Mouse (Mus musculus): Measurements from ENCODE around the gene Gm3625. TPM values are rescaled to one million over a fixed set of nuclear protein-coding genes. Genes with fewer than 3 reads are reported as not detected.

The Gm3625 gene
- total and polyA plus RNA-seq, 2 experiments from 2014 or later = not detected

DNA sequence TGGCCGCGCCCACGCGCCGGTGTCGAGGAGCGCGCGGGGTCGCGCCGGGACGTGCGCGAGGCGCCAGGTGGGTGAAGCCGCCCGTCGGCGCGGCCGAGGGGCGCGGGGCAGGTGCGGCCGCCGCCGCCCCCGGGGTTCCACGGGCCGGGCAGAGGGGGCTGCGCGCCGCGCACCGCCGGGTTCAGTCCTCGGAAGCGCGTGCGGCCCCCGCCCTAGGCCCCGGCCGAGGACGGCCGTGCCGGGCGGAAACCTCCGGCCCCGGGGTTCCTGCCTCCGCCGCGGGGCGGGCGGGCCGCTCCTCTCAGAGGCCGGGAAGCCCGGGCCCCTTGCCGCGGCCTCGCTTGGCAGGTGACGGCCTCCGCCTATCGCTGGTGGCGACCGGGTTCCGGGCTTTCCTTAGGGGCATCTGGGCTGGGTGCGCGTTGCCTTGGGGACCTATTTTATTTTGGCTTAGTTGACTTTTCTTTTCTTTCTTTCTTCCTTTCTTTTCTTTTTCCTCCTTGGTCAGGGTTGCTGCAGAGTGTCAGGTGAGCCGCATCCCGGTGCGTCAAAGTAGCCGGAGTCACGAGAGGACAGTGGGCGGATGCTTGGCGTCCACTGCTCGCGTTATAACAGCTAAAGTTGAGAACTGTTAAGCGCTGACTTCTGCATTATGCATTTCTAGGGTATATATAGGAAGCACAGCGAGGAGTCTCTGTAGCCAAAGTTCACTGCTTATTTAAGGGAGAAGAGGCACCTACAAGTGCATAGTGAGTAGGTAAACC is 621 bp upstream of the Gm3625 start:
- peak overlapping the region; percentile 72 for H3K27ac ChIP-seq (ENCODE audit: low read depth, low read length)
- under 1% methylated on average over 40 of the region's 80 CpGs for WGBS
- no peaks in the 10 kb centered on the region for H3K27me3 ChIP-seq (ENCODE audit: insufficient read depth, low read length)
- no peaks in the 10 kb centered on the region for H3K9me3 ChIP-seq (ENCODE audit: low read length)
- ATAC-seq (ENCODE audit: low FRiP score) (peak; percentile 80), DNase-seq (ENCODE audit: low spot score) (peak; percentile 10)
- H3K4me3 ChIP-seq (ENCODE audit: low read depth, low read length) = peak overlapping the region; percentile 78
- H3K9ac ChIP-seq (replicated peaks; ENCODE audit: low read length, poor library complexity, severe bottlenecking) = peak overlapping the region; percentile 89
- H3K4me2 ChIP-seq (ENCODE audit: low read depth, low read length, poor library complexity, severe bottlenecking) = peak overlapping the region; percentile 60
- TF ChIP-seq CTCF (IDR thresholded peaks at IDR 0.05) = no peak
- H3K36me3 ChIP-seq (ENCODE audit: insufficient read depth, low read length) = no peaks in the 10 kb centered on the region
- H3K4me1 ChIP-seq (ENCODE audit: insufficient read depth, low read length) = peaks cover 5% of the 10 kb centered on the region; the same call in 1 of the 2 replicates

DNA sequence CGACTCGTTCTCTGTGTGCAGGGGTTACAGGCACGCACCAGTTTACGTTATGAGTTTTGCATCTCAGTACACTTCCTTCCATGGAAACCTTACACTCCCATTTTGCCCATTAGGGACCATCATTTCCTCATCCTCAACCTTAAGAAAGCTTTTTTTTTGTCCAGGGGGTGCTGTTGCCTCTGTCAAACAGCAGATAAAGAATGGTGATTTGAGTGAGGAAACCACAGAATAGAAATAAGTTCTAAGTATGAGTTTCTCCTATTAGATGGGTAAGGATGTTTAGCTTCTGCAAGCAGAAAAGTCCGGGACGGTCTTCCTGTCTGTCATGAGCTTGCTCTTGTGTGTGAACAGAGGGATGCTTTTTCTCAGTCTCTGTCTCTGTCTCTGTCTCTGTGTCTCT is 702 bp downstream of the Gm3625 start:
- H3K4me1 ChIP-seq (ENCODE audit: insufficient read depth, low read length) = peaks cover 5% of the 10 kb centered on the region; the same call in 1 of the 2 replicates
- ATAC-seq (ENCODE audit: low FRiP score) (no peak), DNase-seq (ENCODE audit: low spot score) (no peak)
- WGBS = 70% methylated on average over 6 of the region's 6 CpGs
- no peak overlapping the region for H3K27ac ChIP-seq (ENCODE audit: low read depth, low read length)
- H3K4me3 ChIP-seq (ENCODE audit: low read depth, low read length) = peak overlapping the region; percentile 78; the same call in 1 of the 2 replicates
- peak overlapping the region; percentile 60 for H3K4me2 ChIP-seq (ENCODE audit: low read depth, low read length, poor library complexity, severe bottlenecking)
- no peaks in the 10 kb centered on the region for H3K9me3 ChIP-seq (ENCODE audit: low read length)
- no peaks in the 10 kb centered on the region for H3K36me3 ChIP-seq (ENCODE audit: insufficient read depth, low read length)
- H3K9ac ChIP-seq (replicated peaks; ENCODE audit: low read length, poor library complexity, severe bottlenecking) = peak overlapping the region; percentile 89; the same call in 1 of the 2 replicates
- no peaks in the 10 kb centered on the region for H3K27me3 ChIP-seq (ENCODE audit: insufficient read depth, low read length)
- TF ChIP-seq CTCF (IDR thresholded peaks at IDR 0.05) = peak; percentile 42

DNA sequence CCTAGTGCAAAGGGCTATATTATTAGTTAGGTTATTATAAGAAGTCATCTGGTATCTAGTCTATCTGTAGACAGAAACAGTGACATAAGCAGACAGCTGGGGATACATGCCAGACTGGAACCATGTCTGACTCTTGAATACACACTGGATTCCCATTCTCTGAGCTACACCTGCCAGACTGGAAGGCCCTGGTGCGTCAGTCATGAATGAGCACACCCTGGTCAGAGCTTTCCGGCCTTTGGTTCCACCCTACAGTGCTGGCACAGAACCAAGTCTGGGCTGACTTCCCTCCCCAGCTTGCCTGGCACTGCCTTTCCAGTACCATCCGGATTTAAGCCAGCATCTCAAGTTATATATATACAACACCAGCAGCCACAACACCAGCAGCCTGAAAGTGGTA is 4.1 kb downstream of the Gm3625 start:
- ATAC-seq (ENCODE audit: low FRiP score) (no peak), DNase-seq (ENCODE audit: low spot score) (peak; percentile 51)
- H3K4me1 ChIP-seq (ENCODE audit: insufficient read depth, low read length) = no peaks in the 10 kb centered on the region
- H3K36me3 ChIP-seq (ENCODE audit: insufficient read depth, low read length) = no peaks in the 10 kb centered on the region
- H3K9ac ChIP-seq (replicated peaks; ENCODE audit: low read length, poor library complexity, severe bottlenecking) = no peak overlapping the region
- no peak overlapping the region for H3K4me2 ChIP-seq (ENCODE audit: low read depth, low read length, poor library complexity, severe bottlenecking)
- no peak overlapping the region for H3K27ac ChIP-seq (ENCODE audit: low read depth, low read length)
- no peaks in the 10 kb centered on the region for H3K27me3 ChIP-seq (ENCODE audit: insufficient read depth, low read length)
- H3K9me3 ChIP-seq (ENCODE audit: low read length) = no peaks in the 10 kb centered on the region
- no peak overlapping the region for H3K4me3 ChIP-seq (ENCODE audit: low read depth, low read length)
- WGBS = 63% methylated on average over 3 of the region's 3 CpGs
- TF ChIP-seq CTCF (IDR thresholded peaks at IDR 0.05) = no peak

DNA sequence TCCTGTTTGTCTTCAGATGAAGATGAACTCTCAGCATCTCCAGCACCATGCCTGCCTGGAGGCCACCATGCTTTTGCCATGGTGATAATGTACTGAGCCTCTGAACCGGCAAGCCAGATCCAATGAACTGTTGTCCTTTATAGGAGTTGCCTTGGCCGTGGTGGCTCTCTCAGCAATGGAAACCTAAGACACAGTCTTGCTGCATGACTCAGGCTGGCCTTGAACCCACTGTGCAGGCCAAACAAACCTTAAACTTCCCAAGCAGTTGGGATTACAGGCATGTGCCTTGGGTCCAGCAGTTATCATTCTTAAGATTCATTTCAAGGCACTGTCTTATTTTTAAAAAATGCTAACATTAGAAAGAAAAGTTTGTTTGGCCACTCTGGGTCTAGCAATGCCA is 4.9 kb downstream of the Gm3625 start:
- Histone ChIP-seq H3K4me3 (ENCODE audit: low read depth, low read length) (no peak overlapping the region), H3K9me3 (ENCODE audit: low read length) (no peaks in the 10 kb centered on the region), H3K4me1 (ENCODE audit: insufficient read depth, low read length) (no peaks in the 10 kb centered on the region), H3K27me3 (ENCODE audit: insufficient read depth, low read length) (no peaks in the 10 kb centered on the region), H3K9ac (replicated peaks; ENCODE audit: low read length, poor library complexity, severe bottlenecking) (no peak overlapping the region), H3K36me3 (ENCODE audit: insufficient read depth, low read length) (no peaks in the 10 kb centered on the region), H3K4me2 (ENCODE audit: low read depth, low read length, poor library complexity, severe bottlenecking) (no peak overlapping the region), H3K27ac (ENCODE audit: low read depth, low read length) (no peak overlapping the region)
- no peak for TF ChIP-seq CTCF (IDR thresholded peaks at IDR 0.05)
- DNase-seq (ENCODE audit: low spot score) = no peak
- 70% methylated on average over 2 of the region's 2 CpGs for WGBS
- ATAC-seq (ENCODE audit: low FRiP score) = no peak

DNA sequence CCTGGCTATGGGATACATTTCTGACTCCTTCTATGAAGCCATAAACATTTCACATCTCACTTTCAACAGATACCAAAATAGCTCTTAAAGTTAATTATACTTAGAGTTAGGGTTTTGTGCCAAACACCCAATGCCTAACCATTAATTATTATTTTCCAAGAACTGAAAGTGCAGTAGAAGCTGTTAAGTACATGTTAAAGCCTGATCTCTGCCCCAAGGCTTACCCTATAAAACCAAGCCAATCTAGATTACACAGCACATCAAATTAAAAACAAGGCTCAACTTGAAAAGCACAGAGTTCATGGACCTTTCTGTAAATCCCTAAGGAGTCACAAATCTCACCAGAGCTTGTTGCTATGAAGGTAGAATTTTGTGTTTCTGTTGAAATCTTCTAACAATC is 10.4 kb downstream of the Gm3625 start:
- H3K4me1 ChIP-seq (ENCODE audit: insufficient read depth, low read length) = no peaks in the 10 kb centered on the region
- H3K9me3 ChIP-seq (ENCODE audit: low read length) = no peaks in the 10 kb centered on the region
- no peak for TF ChIP-seq CTCF (IDR thresholded peaks at IDR 0.05)
- H3K4me2 ChIP-seq (ENCODE audit: low read depth, low read length, poor library complexity, severe bottlenecking) = no peak overlapping the region
- H3K9ac ChIP-seq (replicated peaks; ENCODE audit: low read length, poor library complexity, severe bottlenecking) = no peak overlapping the region
- DNase-seq (ENCODE audit: low spot score) = no peak
- no peak overlapping the region for H3K4me3 ChIP-seq (ENCODE audit: low read depth, low read length)
- no peak overlapping the region for H3K27ac ChIP-seq (ENCODE audit: low read depth, low read length)
- no peaks in the 10 kb centered on the region for H3K36me3 ChIP-seq (ENCODE audit: insufficient read depth, low read length)
- no peaks in the 10 kb centered on the region for H3K27me3 ChIP-seq (ENCODE audit: insufficient read depth, low read length)
- no peak for ATAC-seq (ENCODE audit: low FRiP score)

DNA sequence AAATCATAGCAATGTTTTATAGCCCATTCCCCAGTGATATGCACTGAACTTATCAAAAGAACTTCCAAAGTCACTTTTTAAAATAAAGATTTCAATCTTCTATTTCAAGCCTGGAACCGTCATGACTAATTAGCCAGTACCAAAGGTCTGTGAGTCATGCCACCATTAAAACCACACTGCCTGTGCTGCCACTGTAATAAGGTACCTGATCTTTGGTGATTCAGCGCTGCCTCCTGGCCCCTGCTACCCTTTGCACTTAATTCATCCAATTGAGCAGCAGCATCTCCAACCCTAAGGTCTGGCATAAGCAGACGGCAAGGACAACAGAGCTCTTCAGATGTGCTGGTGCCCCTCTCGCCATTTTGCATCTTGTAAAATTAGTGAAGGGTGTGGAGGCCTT is 18.7 kb downstream of the Gm3625 start:
- no peak for TF ChIP-seq CTCF (IDR thresholded peaks at IDR 0.05)
- no peak overlapping the region for H3K4me3 ChIP-seq (ENCODE audit: low read depth, low read length)
- no peak overlapping the region for H3K27ac ChIP-seq (ENCODE audit: low read depth, low read length)
- no peaks in the 10 kb centered on the region for H3K9me3 ChIP-seq (ENCODE audit: low read length)
- H3K27me3 ChIP-seq (ENCODE audit: insufficient read depth, low read length) = no peaks in the 10 kb centered on the region
- DNase-seq (ENCODE audit: low spot score) (no peak), ATAC-seq (ENCODE audit: low FRiP score) (no peak)
- no peak overlapping the region for H3K4me2 ChIP-seq (ENCODE audit: low read depth, low read length, poor library complexity, severe bottlenecking)
- H3K36me3 ChIP-seq (ENCODE audit: insufficient read depth, low read length) = no peaks in the 10 kb centered on the region
- H3K9ac ChIP-seq (replicated peaks; ENCODE audit: low read length, poor library complexity, severe bottlenecking) = no peak overlapping the region
- no peaks in the 10 kb centered on the region for H3K4me1 ChIP-seq (ENCODE audit: insufficient read depth, low read length)
- 79% methylated on average over 4 of the region's 4 CpGs for WGBS
